Mouse (Mus musculus) hindbrain, embryonic 15.5 days (tissue): ENCODE measurements at regions not wholly inside any gene's neighbourhood (a gene's known extent, or its start where the extent isn't known, plus 50 kb on each side); places are given as distances from the start of the nearest gene placed in this dataset.
A peak's percentile ranks its signal among the peaks of the same experiment; 100 is the strongest.
"Not testable (repeated sequence)": the region's sequence is repeated elsewhere in the genome, so short reads cannot be mapped to it uniquely, and the experiment has no call there.

Source experiments
- ATAC-seq: fragments of 200-750 bp; cut with Nextera tagmentation; 2 replicates; pipeline ENCODE4 v1.8.0; 2017; ENCODE audit warnings: low read depth, moderate number of reproducible peaks, moderate TSS enrichment; ENCODE audit not compliant: low FRiP score
- H3K27ac ChIP-seq: fragments of 300-500 bp; sonication (generic); replicated peaks from 2 replicates; pipeline ENCODE4 v1.5.1; 2015; ENCODE audit warnings: mild to moderate bottlenecking, inconsistent platforms
- H3K27me3 ChIP-seq: fragments of 300-500 bp; sonication (generic); 2 replicates; pipeline ENCODE4 v1.6.1; 2015; ENCODE audit warnings: control low read depth, inconsistent platforms
- H3K36me3 ChIP-seq: fragments of 300-500 bp; sonication (generic); 2 replicates; pipeline ENCODE4 v1.6.1; 2015; ENCODE audit warnings: control low read depth, inconsistent platforms
- H3K4me1 ChIP-seq: fragments of 300-500 bp; sonication (generic); replicated peaks from 2 replicates; pipeline ENCODE4 v1.6.1; 2015; ENCODE audit warnings: control low read depth, inconsistent platforms
- H3K4me2 ChIP-seq: fragments of 300-500 bp; sonication (generic); 2 replicates; pipeline ENCODE4 v1.6.1; 2015; ENCODE audit warnings: moderate library complexity, mild to moderate bottlenecking, inconsistent platforms
- H3K4me3 ChIP-seq: fragments of 300-500 bp; sonication (generic); 2 replicates; pipeline ENCODE4 v1.5.1; 2015; ENCODE audit warnings: mild to moderate bottlenecking, inconsistent platforms
- H3K9ac ChIP-seq: fragments of 300-500 bp; sonication (generic); 2 replicates; pipeline ENCODE4 v1.6.1; 2015; ENCODE audit warnings: inconsistent platforms
- H3K9me3 ChIP-seq: fragments of 300-500 bp; sonication (generic); 2 replicates; pipeline ENCODE4 v1.6.1; 2016; ENCODE audit warnings: control low read depth, inconsistent platforms
- WGBS: fragments of 180-500 bp; shearing (Covaris S2); methylation state at CpG from one replicate; pipeline ENCODE4 v1.1.7; 2015; 5-methylcytosine and 5-hydroxymethylcytosine counted together

GRCm38 (mm10) chr8:51409123-51409522 lies 2102.4 kb upstream of the Aga start:
- no peaks in the 10 kb centered on the region for H3K27me3 ChIP-seq
- WGBS = 65% methylated on average over 1 of the region's 1 CpGs
- no peaks in the 10 kb centered on the region for H3K4me1 ChIP-seq
- no peak for ATAC-seq
- H3K4me3 ChIP-seq = no peak overlapping the region
- H3K9me3 ChIP-seq = no peaks in the 10 kb centered on the region
- no peak overlapping the region for H3K27ac ChIP-seq
- H3K36me3 ChIP-seq = no peaks in the 10 kb centered on the region
- no peak overlapping the region for H3K4me2 ChIP-seq
- H3K9ac ChIP-seq = no peak overlapping the region

GRCm38 (mm10) chr8:51428443-51428842 lies 2083.1 kb upstream of the Aga start:
- H3K4me3 ChIP-seq = no peak overlapping the region
- no peaks in the 10 kb centered on the region for H3K27me3 ChIP-seq
- H3K36me3 ChIP-seq = no peaks in the 10 kb centered on the region
- H3K27ac ChIP-seq = no peak overlapping the region
- H3K9me3 ChIP-seq = no peaks in the 10 kb centered on the region
- no peak overlapping the region for H3K4me2 ChIP-seq
- ATAC-seq = no peak
- 28% methylated on average over 1 of the region's 1 CpGs for WGBS
- no peak overlapping the region for H3K9ac ChIP-seq
- no peaks in the 10 kb centered on the region for H3K4me1 ChIP-seq

- no peak overlapping the region for H3K9ac ChIP-seq
- H3K4me1 ChIP-seq = no peaks in the 10 kb centered on the region
- H3K36me3 ChIP-seq = no peaks in the 10 kb centered on the region
- ATAC-seq = no peak
- no peak overlapping the region for H3K27ac ChIP-seq
- H3K27me3 ChIP-seq = no peaks in the 10 kb centered on the region
- no peaks in the 10 kb centered on the region for H3K9me3 ChIP-seq
- no peak overlapping the region for H3K4me3 ChIP-seq
- no peak overlapping the region for H3K4me2 ChIP-seq
- WGBS = 77% methylated on average over 3 of the region's 3 CpGs
These were observed 2082.7 kb upstream of the Aga start for GRCm38 (mm10) chr8:51428851-51429250.

GRCm38 (mm10) chr8:51447636-51448035 lies 2063.9 kb upstream of the Aga start:
- 76% methylated on average over 5 of the region's 5 CpGs for WGBS
- ATAC-seq = no peak
- Histone ChIP-seq H3K9me3 (no peaks in the 10 kb centered on the region), H3K4me3 (no peak overlapping the region), H3K27ac (no peak overlapping the region), H3K9ac (no peak overlapping the region), H3K4me2 (no peak overlapping the region), H3K36me3 (no peaks in the 10 kb centered on the region), H3K27me3 (no peaks in the 10 kb centered on the region), H3K4me1 (no peaks in the 10 kb centered on the region)

- Histone ChIP-seq H3K36me3 (no peaks in the 10 kb centered on the region), H3K9me3 (no peaks in the 10 kb centered on the region), H3K9ac (no peak overlapping the region), H3K27me3 (no peaks in the 10 kb centered on the region), H3K27ac (no peak overlapping the region), H3K4me2 (no peak overlapping the region), H3K4me3 (no peak overlapping the region), H3K4me1 (no peaks in the 10 kb centered on the region)
- ATAC-seq = no peak
- 70% methylated on average over 2 of the region's 2 CpGs for WGBS
These were observed 2062.9 kb upstream of the Aga start for GRCm38 (mm10) chr8:51448600-51448999.

- 0 out of 2 replicates have a peak, but pooled peaks have one; percentile 30 for ATAC-seq
- Histone ChIP-seq H3K9ac (no peak overlapping the region), H3K27me3 (no peaks in the 10 kb centered on the region), H3K4me1 (no peaks in the 10 kb centered on the region), H3K9me3 (no peaks in the 10 kb centered on the region), H3K27ac (no peak overlapping the region), H3K4me2 (no peak overlapping the region), H3K36me3 (no peaks in the 10 kb centered on the region), H3K4me3 (no peak overlapping the region)
- WGBS = 55% methylated on average over 3 of the region's 3 CpGs
These were observed 2032.1 kb upstream of the Aga start for GRCm38 (mm10) chr8:51479406-51479805.

GRCm38 (mm10) chr8:51502567-51502966 lies 2009.0 kb upstream of the Aga start:
- Histone ChIP-seq H3K9ac (no peak overlapping the region), H3K27ac (no peak overlapping the region), H3K27me3 (no peaks in the 10 kb centered on the region), H3K4me2 (no peak overlapping the region), H3K4me1 (no peaks in the 10 kb centered on the region), H3K9me3 (no peaks in the 10 kb centered on the region), H3K36me3 (no peaks in the 10 kb centered on the region), H3K4me3 (no peak overlapping the region)
- WGBS = 63% methylated on average over 4 of the region's 4 CpGs
- no peak for ATAC-seq

- H3K4me3 ChIP-seq = no peak overlapping the region
- 73% methylated on average over 2 of the region's 2 CpGs for WGBS
- H3K9me3 ChIP-seq = no peaks in the 10 kb centered on the region
- ATAC-seq = no peak
- no peaks in the 10 kb centered on the region for H3K4me1 ChIP-seq
- H3K36me3 ChIP-seq = no peaks in the 10 kb centered on the region
- no peaks in the 10 kb centered on the region for H3K27me3 ChIP-seq
- H3K9ac ChIP-seq = no peak overlapping the region
- no peak overlapping the region for H3K27ac ChIP-seq
- no peak overlapping the region for H3K4me2 ChIP-seq
These were observed 1988.4 kb upstream of the Aga start for GRCm38 (mm10) chr8:51523163-51523562.

GRCm38 (mm10) chr8:51553118-51553517 lies 1958.4 kb upstream of the Aga start:
- H3K4me3 ChIP-seq = not testable (repeated sequence)

More at GRCm38 (mm10) chr8:51553118-51553517, 1958.4 kb upstream of the Aga start:
- H3K36me3 ChIP-seq, H3K27me3 ChIP-seq, H3K4me2 ChIP-seq, H3K27ac ChIP-seq, H3K4me1 ChIP-seq, ATAC-seq, H3K9ac ChIP-seq, H3K9me3 ChIP-seq: not testable (repeated sequence)
- 79% methylated on average over 3 of the region's 3 CpGs for WGBS
